Mouse (Mus musculus) liver, adult 2 months (tissue): ENCODE results near the gene Spata48.

Source experiments
- CTCF ChIP-seq: fragments of 200-500 bp; IDR thresholded peaks from 2 replicates; pipeline ENCODE4 v1.5.1; 2011; ENCODE audit warnings: low read depth, low read length, control low read depth
- POLR2A ChIP-seq: fragments of 200-500 bp; IDR thresholded peaks from 2 replicates; pipeline ENCODE4 v1.6.1; 2011; ENCODE audit warnings: low read length, control low read depth; ENCODE audit not compliant: insufficient read depth; ENCODE audit errors: extremely low read depth

- TF ChIP-seq POLR2A, result no peak
- no peak for TF ChIP-seq CTCF
These were observed 57.7 kb downstream of the Spata48 start for GRCm38 (mm10) chr11:11519255-11520243.
